Mouse (Mus musculus) megakaryocyte progenitor cell, adult 5-6 weeks (primary cell): ENCODE measurements around the gene Il18r1. TPM values are rescaled to one million over a fixed set of nuclear protein-coding genes. Genes with fewer than 3 reads are reported as not detected.

ENCODE experiments used
- ATAC-seq: replicated peaks from 2 replicates; pipeline ENCODE4 v1.8.0; 2016; ENCODE audit warnings: mild to moderate bottlenecking, moderate TSS enrichment, inconsistent platforms; ENCODE audit not compliant: poor library complexity
- total RNA-seq, 2 experiments: library from RNA; stranded (forward) in 1 of 2; stranded (reverse) in 1 of 2; fragments of 157-497, 149-512 nt in 1 of 2; fragments of 200-1000 nt in 1 of 2; gene quantifications; 2 replicates each; pipeline versions ENCODE4 v1.2.3 to v1.2.4; 2015 to 2017

Gene Il18r1
- total RNA-seq (2015): 0.54 and 1.6 TPM in 2 replicates
- 0.46 and 0.91 TPM in 2 replicates for total RNA-seq (2017)

- ATAC-seq: peak; percentile 76
Measured at GRCm38 (mm10) chr1:40465477-40466430, at the start of gene Il18r1. Gene Il18r1 (plus strand): TSS chr1:40465552.

GRCm38 (mm10) chr1:40417034-40417433 lies 48.3 kb upstream of the Il18r1 start:
- ATAC-seq: no peak

- 0 out of 2 replicates have a peak, but pooled peaks have one; percentile 20 for ATAC-seq
Measured at GRCm38 (mm10) chr1:40418512-40418911, 46.8 kb upstream of the Il18r1 start.

- no peak for ATAC-seq
Measured at GRCm38 (mm10) chr1:40423892-40424291, 41.5 kb upstream of the Il18r1 start.

- no peak for ATAC-seq
Measured at GRCm38 (mm10) chr1:40427270-40427669, 38.1 kb upstream of the Il18r1 start.

- no peak for ATAC-seq
Measured at GRCm38 (mm10) chr1:40427901-40428300, 37.5 kb upstream of the Il18r1 start.

GRCm38 (mm10) chr1:40428910-40429675 lies 36.3 kb upstream of the Il18r1 start, which contains the start of gene Il1rl1:
Gene Il1rl1 (plus strand): TSS chr1:40429570.
- peak; percentile 90 for ATAC-seq

GRCm38 (mm10) chr1:40430143-40430834 lies 35.1 kb upstream of the Il18r1 start:
- ATAC-seq: no peak

- no peak for ATAC-seq
Measured at GRCm38 (mm10) chr1:40432169-40432568, 33.2 kb upstream of the Il18r1 start.

- no peak for ATAC-seq
Measured at GRCm38 (mm10) chr1:40435936-40436335, 29.4 kb upstream of the Il18r1 start.

GRCm38 (mm10) chr1:40437340-40437739 lies 28.0 kb upstream of the Il18r1 start:
- peak; percentile 61; the same call in 1 of the 2 replicates for ATAC-seq

- ATAC-seq: no peak
Measured at GRCm38 (mm10) chr1:40439504-40439903, 25.8 kb upstream of the Il18r1 start.

GRCm38 (mm10) chr1:40444800-40445199 lies 20.6 kb upstream of the Il18r1 start:
- ATAC-seq: peak; percentile 55

GRCm38 (mm10) chr1:40467306-40467705 lies 2.0 kb downstream of the Il18r1 start:
- ATAC-seq: no peak

- ATAC-seq: no peak
Measured at GRCm38 (mm10) chr1:40468805-40469204, 3.5 kb downstream of the Il18r1 start.

- ATAC-seq: peak; percentile 72
Measured at GRCm38 (mm10) chr1:40469900-40470299, 4.5 kb downstream of the Il18r1 start.

- no peak for ATAC-seq
Measured at GRCm38 (mm10) chr1:40472401-40472800, 7.0 kb downstream of the Il18r1 start.

- peak; percentile 48 for ATAC-seq
Measured at GRCm38 (mm10) chr1:40473640-40474039, 8.3 kb downstream of the Il18r1 start.

- ATAC-seq: no peak
Measured at GRCm38 (mm10) chr1:40474336-40474735, 9.0 kb downstream of the Il18r1 start.

GRCm38 (mm10) chr1:40475697-40476096 lies 10.3 kb downstream of the Il18r1 start:
- ATAC-seq: peak; percentile 36

GRCm38 (mm10) chr1:40476756-40477155 lies 11.4 kb downstream of the Il18r1 start:
- no peak for ATAC-seq
